Mouse (Mus musculus): ENCODE results near the gene Olfr1118.
"Not testable (repeated sequence)": the region's sequence is repeated elsewhere in the genome, so short reads cannot be mapped to it uniquely, and the experiment has no call there.

Gene Olfr1118

GRCm38 (mm10) chr2:87307281-87307680 is at the start of gene Olfr1118:
Gene Olfr1118, plus strand, starts transcription at chr2:87307581.
- no peak for DNase-seq (ENCODE audit: low spot score in 2 of 2)

GRCm38 (mm10) chr2:87267234-87267633 is 40.1 kb upstream of the Olfr1118 start, which contains the start of gene Olfr1116:
Gene Olfr1116, plus strand, starts transcription at chr2:87267534.
- no peak for DNase-seq (ENCODE audit: low spot score in 2 of 2)

- DNase-seq (ENCODE audit: low spot score in 2 of 2) = not testable (repeated sequence)
Measured at GRCm38 (mm10) chr2:87293977-87294376, 13.4 kb upstream of the Olfr1118 start.

GRCm38 (mm10) chr2:87354515-87354914 is 47.1 kb downstream of the Olfr1118 start, which contains the start of gene Olfr1120:
Gene Olfr1120, plus strand, starts transcription at chr2:87354815.
- no peak for DNase-seq (ENCODE audit: low spot score in 2 of 2)

GRCm38 (mm10) chr2:87360121-87360520 is 52.7 kb downstream of the Olfr1118 start:
- DNase-seq (ENCODE audit: low spot score in 2 of 2) = not testable (repeated sequence)

Measured in right cerebral cortex, postnatal 36 days (tissue).